Comparison of ENCODE assay signal across 8 mouse cellular contexts in genomic region chr7:80339371-80339770, GRCm38 (mm10). TPM values are rescaled to one million over a fixed set of nuclear protein-coding genes. Genes with fewer than 3 reads are reported as not detected.
A peak's percentile ranks its signal among the peaks of the same experiment; 100 is the strongest.
DNase-seq lines count a peak whose midpoint lies in the region; ATAC-seq and TF ChIP-seq lines count a peak whose summit lies in the region.

No protein-coding gene starts in this region.

- peaks cover 35% of the 10 kb centered on the region for H3K36me3 ChIP-seq in heart, embryonic 14.5 days (ENCODE audit: control insufficient read depth, insufficient read depth, low read length)
- H3K36me3 ChIP-seq in midbrain, embryonic 11.5 days (ENCODE audit: control insufficient read depth, insufficient read depth, low read length), result peaks cover 10% of the 10 kb centered on the region

- H3K4me2 ChIP-seq in heart, embryonic 14.5 days (ENCODE audit: low read length), result peak overlapping the region; percentile 69
- H3K4me2 ChIP-seq in midbrain, embryonic 11.5 days, result peak overlapping the region; percentile 83

- H3K27me3 ChIP-seq in heart, embryonic 14.5 days (ENCODE audit: control insufficient read depth, insufficient read depth, low read length), result no peaks in the 10 kb centered on the region
- H3K27me3 ChIP-seq in midbrain, embryonic 11.5 days (ENCODE audit: control insufficient read depth, insufficient read depth, low read length), result no peaks in the 10 kb centered on the region; the same call in 1 of the 2 replicates

- 8% methylated on average over 17 of the region's 17 CpGs for WGBS in heart, embryonic 14.5 days
- 13% methylated on average over 17 of the region's 17 CpGs for WGBS in midbrain, embryonic 11.5 days

- H3K9me3 ChIP-seq in heart, embryonic 14.5 days (ENCODE audit: control insufficient read depth, low read length), result no peaks in the 10 kb centered on the region
- no peaks in the 10 kb centered on the region for H3K9me3 ChIP-seq in midbrain, embryonic 11.5 days (ENCODE audit: control insufficient read depth, low read length)

- H3K4me1 ChIP-seq in brown adipose tissue, adult 24 weeks (ENCODE audit: control insufficient read depth, insufficient read depth, insufficient read length, low read length), result peaks cover 8% of the 10 kb centered on the region
- H3K4me1 ChIP-seq in heart, embryonic 14.5 days (ENCODE audit: control insufficient read depth in 2 of 2, insufficient read depth in 2 of 2, low read length in 2 of 2), result peaks cover 22 to 33% of the 10 kb centered on the region in 2 experiments
- peaks cover 23% of the 10 kb centered on the region for H3K4me1 ChIP-seq in midbrain, embryonic 11.5 days (ENCODE audit: control insufficient read depth, insufficient read depth, low read length)

- no peak for DNase-seq in layer of hippocampus, adult 2 months (ENCODE audit: low spot score in 2 of 2)
- DNase-seq in layer of hippocampus, adult 9-10 months (ENCODE audit: low spot score), result no peak
- peak; percentile 43 to 66 for DNase-seq in kidney, postnatal 4 days
- DNase-seq in midbrain, embryonic 11.5 days (ENCODE audit: low spot score, missing footprints), result peak; percentile 91
- DNase-seq in thymus, postnatal 14 days, result peak; percentile 49
- no peak for DNase-seq in right cerebral cortex, postnatal 25 days

- peak overlapping the region; percentile 75 for H3K4me3 ChIP-seq in layer of hippocampus, adult 2 months
- H3K4me3 ChIP-seq in brown adipose tissue, adult 24 weeks (ENCODE audit: insufficient read depth, low read depth, low read length), result peak overlapping the region; percentile 91
- H3K4me3 ChIP-seq in heart, embryonic 14.5 days (ENCODE audit: control insufficient read depth in 1 of 2, insufficient read depth in 1 of 2, low read depth in 1 of 2, low read length in 2 of 2), result peak overlapping the region; percentile 62 to 82
- peak overlapping the region; percentile 69 for H3K4me3 ChIP-seq in midbrain, embryonic 11.5 days (ENCODE audit: low read depth, low read length)

- H3K9ac ChIP-seq in heart, embryonic 14.5 days (ENCODE audit: low read length), result peak overlapping the region; percentile 70
- peak overlapping the region; percentile 72 for H3K9ac ChIP-seq in midbrain, embryonic 11.5 days (ENCODE audit: low read length)

- peak overlapping the region; percentile 91 for H3K27ac ChIP-seq in layer of hippocampus, adult 2 months
- no peak overlapping the region for H3K27ac ChIP-seq in brown adipose tissue, adult 24 weeks (replicated peaks; ENCODE audit: low read depth, low read length)
- no peak overlapping the region; a peak in 1 of 4 replicates for H3K27ac ChIP-seq in heart, embryonic 14.5 days (replicated peaks in 1 of 2; ENCODE audit: control insufficient read depth in 1 of 2, insufficient read depth in 1 of 2, low read depth in 2 of 2, low read length in 2 of 2)
- H3K27ac ChIP-seq in midbrain, embryonic 11.5 days (ENCODE audit: low read depth, low read length), result no peak overlapping the region

- TF ChIP-seq CTCF in layer of hippocampus, adult 2 months (conservative IDR thresholded peaks at IDR 0.05), result no peak

- ATAC-seq in heart, embryonic 14.5 days (ENCODE audit: insufficient number of reproducible peaks, insufficient read depth, low FRiP score, low read depth), result no peak
- ATAC-seq in midbrain, embryonic 11.5 days (ENCODE audit: low FRiP score), result no peak

RNA-seq across cellular contexts. Expression of gene Unc45a, which starts 1.4 kb away (rescaled TPM):
- total RNA-seq in layer of hippocampus, adult 2 months (2021), result 10 to 100 TPM; 38.0 to 40.9 TPM
- polyA plus RNA-seq in brown adipose tissue, adult 24 weeks (2012; ENCODE audit: insufficient read depth, insufficient read length, missing spikeins), result 12.8 and 19.7 TPM in 2 replicates
- polyA plus RNA-seq in heart, embryonic 14.5 days (2014; fragmentation: Nextera tagmentation; extraction: Ambion mirVana), result 11.2 and 12.0 TPM in 2 replicates
- 28.8 and 30.4 TPM in 2 replicates for polyA plus RNA-seq in midbrain, embryonic 11.5 days (2014; fragmentation: Nextera tagmentation; extraction: Ambion mirVana)

RNA-seq across cellular contexts. Expression of gene Hddc3, which starts 3.5 kb away (rescaled TPM):
- total RNA-seq in layer of hippocampus, adult 2 months (2021), result 10 to 100 TPM; 45.5 to 46.6 TPM
- 35.2 and 35.6 TPM in 2 replicates for polyA plus RNA-seq in brown adipose tissue, adult 24 weeks (2012; ENCODE audit: insufficient read depth, insufficient read length, missing spikeins)
- polyA plus RNA-seq in heart, embryonic 14.5 days (2014; fragmentation: Nextera tagmentation; extraction: Ambion mirVana), result 18.2 and 23.1 TPM in 2 replicates
- polyA plus RNA-seq in midbrain, embryonic 11.5 days (2014; fragmentation: Nextera tagmentation; extraction: Ambion mirVana), result 25.6 and 26.9 TPM in 2 replicates

RNA-seq across cellular contexts. Expression of gene Rccd1, which starts 15.1 kb away (rescaled TPM):
- 10 to 100 TPM; 15.3 to 19.8 TPM for total RNA-seq in layer of hippocampus, adult 2 months (2021)
- polyA plus RNA-seq in brown adipose tissue, adult 24 weeks (2012; ENCODE audit: insufficient read depth, insufficient read length, missing spikeins), result 3.7 and 7.2 TPM in 2 replicates
- polyA plus RNA-seq in heart, embryonic 14.5 days (2014; fragmentation: Nextera tagmentation; extraction: Ambion mirVana), result 7.6 and 7.8 TPM in 2 replicates
- 10.1 and 10.9 TPM in 2 replicates for polyA plus RNA-seq in midbrain, embryonic 11.5 days (2014; fragmentation: Nextera tagmentation; extraction: Ambion mirVana)

RNA-seq across cellular contexts. Expression of gene Man2a2, which starts 31.8 kb away (rescaled TPM):
- total RNA-seq in layer of hippocampus, adult 2 months (2021), result 100 to 1,000 TPM; 169 to 178 TPM
- 56.3 and 65.8 TPM in 2 replicates for polyA plus RNA-seq in brown adipose tissue, adult 24 weeks (2012; ENCODE audit: insufficient read depth, insufficient read length, missing spikeins)
- 15.9 and 19.5 TPM in 2 replicates for polyA plus RNA-seq in heart, embryonic 14.5 days (2014; fragmentation: Nextera tagmentation; extraction: Ambion mirVana)
- 5.8 and 6.9 TPM in 2 replicates for polyA plus RNA-seq in midbrain, embryonic 11.5 days (2014; fragmentation: Nextera tagmentation; extraction: Ambion mirVana)

RNA-seq across cellular contexts. Expression of gene Prc1, which starts 45.1 kb away (rescaled TPM):
- 1 to 10 TPM; 1.2 to 2.7 TPM for total RNA-seq in layer of hippocampus, adult 2 months (2021)
- polyA plus RNA-seq in brown adipose tissue, adult 24 weeks (2012; ENCODE audit: insufficient read depth, insufficient read length, missing spikeins), result 1.3 TPM in 1 of 2 replicates, not detected in the other
- polyA plus RNA-seq in heart, embryonic 14.5 days (2014; fragmentation: Nextera tagmentation; extraction: Ambion mirVana), result 148 and 149 TPM in 2 replicates
- polyA plus RNA-seq in midbrain, embryonic 11.5 days (2014; fragmentation: Nextera tagmentation; extraction: Ambion mirVana), result 231 and 232 TPM in 2 replicates

Comparison
In these comparisons a context has a peak if more than half of its experiments do, and no peak if none do; other contexts are left out.
1. DNase-seq: peak in kidney, postnatal 4 days (2 of 2), midbrain, embryonic 11.5 days (single experiment) and thymus, postnatal 14 days (single experiment); none in layer of hippocampus, adult 2 months (0 of 2), layer of hippocampus, adult 9-10 months (single experiment) and right cerebral cortex, postnatal 25 days (single experiment).
2. Peak in every context shown above with its lines, with median percentiles within 50 percentile points of each other: H3K4me3 ChIP-seq.